Mouse (Mus musculus) ES-CJ7 (cell line): ENCODE measurements around the gene Rab14.

Experiments
- DNase-seq: peaks from one replicate; pipeline ENCODE4 v3.0.0; 2011; ENCODE audit warnings: low read depth, low spot score

The Rab14 gene

DNA sequence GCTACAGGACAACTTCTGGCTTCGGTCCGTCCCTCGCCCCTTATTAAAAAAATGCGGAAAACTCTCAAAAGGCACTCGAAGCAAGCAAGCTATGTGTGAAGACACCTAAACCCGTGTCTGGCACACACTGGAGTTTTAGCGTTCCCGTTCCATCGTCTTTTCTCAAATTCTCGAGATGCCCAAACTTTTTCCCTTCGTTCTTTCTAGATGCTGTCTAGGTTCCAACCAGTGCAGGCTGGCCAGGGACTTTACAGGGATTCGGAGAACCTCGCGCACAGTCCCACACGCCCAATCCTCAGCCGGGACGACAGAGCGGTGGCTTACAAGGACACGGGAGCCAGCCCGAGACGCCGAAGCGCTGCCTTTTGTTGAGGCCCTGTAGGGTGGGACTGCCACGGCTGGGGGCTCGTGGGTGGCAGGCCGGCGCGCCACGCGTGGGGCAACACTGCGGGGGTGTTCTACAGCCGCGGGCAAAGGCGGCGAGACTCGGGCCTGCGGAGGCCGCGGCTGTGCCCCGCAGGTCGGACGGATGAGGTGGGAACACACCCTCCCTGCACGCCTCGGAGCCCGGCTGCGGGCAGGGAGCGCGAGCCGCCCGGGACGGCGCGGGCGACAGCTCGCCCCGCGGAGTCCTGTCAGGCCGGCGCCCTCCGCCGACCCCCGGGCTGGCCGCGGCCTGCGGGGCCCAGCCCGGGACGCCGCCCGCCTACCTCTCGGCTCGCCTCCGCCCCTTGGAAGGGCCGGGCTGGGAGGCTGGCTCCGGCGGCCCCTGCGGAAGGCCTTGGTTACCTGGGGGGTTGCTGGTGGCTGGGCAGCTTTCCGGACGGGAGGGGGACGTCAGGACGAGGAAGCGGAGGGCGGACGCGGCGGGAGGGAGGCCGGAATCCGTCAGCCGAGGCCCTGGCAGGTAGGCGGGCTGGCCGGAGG, 686 bp downstream of the Rab14 start:
- DNase-seq = peak; percentile 37

DNA sequence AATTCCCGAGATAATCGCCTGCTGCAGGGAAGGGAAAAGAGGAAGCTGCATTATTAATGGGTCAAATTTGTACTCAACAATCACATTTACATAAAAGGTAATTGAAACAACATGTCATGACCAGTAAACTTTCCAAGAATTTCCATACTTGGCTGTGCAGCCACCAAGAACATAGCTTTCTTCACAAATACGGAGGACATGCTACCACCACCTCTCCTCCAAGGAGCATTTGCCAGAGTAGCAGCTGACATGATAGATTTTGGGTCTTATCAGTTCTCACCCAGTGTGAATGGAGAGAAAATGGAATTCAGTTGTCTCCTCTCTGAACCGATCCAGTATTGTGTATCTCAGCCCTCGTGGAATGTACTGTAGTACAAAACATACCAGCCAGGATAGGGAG, 1.4 kb downstream of the Rab14 start:
- DNase-seq = no peak

DNA sequence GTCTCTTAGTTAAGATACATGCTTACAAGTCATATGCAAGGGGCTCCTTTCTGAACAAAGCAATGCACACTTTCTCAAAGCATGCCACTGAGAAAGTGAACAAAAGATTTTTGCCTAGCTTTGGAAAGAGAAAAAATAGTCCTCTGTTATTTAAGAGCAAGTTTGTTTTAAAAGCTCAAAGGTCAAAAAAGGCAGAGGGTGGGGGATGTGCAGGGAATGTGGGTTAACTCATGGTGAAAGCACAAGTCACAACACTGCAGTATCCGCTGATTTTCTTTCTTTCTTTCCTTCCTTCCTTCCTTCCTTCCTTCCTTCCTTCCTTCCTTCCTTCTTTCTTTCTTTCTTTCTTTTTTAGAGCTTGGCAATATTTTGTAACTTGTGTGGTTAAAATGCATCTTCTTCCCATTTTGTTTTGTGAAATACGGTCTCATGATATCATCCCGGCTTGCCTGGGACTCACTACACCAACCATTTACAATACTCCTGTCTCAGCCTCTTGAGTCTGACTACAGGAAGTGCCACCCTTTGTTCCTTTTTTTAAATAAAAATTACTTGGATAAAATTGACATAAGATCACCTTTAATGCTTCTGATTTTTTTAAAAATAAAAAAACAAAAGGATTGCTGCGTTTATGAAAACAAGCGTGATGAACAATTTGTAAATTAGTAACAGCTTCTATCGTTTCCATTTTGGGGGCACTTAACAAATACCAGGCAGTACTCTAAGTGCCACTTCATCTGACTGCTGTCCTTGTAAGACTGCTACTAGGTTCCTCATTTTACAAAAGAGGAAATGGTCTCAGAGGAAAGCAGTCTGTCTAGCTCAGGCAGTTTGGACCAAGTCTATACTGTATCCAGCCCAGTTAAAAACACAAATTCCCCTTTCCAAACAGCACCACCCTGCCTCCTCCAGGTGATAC, 5.0 kb downstream of the Rab14 start:
- no peak for DNase-seq

DNA sequence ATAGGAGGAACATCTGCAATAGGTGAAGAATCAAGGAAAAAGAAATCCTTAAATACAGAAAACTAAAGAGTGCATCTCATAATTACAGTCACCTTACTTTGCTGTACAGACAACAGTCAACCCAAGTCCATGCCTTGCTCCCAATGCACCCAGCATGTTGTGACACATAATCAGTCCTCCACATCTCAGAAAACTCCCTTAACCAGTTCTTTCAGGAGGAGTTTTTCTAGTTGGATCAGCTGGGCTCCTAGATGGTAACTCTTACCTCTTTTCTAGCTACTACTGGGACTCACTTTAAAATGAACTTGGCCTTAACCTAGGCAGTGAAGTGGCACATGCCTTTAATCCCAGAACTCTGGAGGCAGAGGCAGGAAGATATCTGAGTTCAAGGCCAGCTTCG, 6.9 kb downstream of the Rab14 start:
- DNase-seq = no peak

DNA sequence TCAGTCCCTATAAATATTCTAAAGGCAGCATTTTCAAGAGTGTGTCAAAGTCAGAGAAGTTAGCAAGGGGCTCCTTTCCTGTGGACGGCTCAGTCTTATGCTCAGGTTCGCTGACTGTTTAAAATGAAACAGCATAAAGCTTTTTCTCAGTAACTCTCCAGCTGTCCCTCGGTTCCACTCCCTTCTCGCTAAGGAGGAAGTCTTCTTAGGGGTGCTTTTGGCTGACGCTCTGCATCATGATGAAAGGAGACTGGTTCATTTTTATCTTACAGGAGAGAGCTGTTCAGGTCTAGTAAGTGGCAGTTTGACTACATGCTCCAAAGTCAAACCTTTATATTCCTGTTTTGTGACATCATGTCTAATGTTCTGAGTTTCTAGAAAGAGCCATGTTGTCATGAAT, 12.0 kb downstream of the Rab14 start:
- DNase-seq = no peak

DNA sequence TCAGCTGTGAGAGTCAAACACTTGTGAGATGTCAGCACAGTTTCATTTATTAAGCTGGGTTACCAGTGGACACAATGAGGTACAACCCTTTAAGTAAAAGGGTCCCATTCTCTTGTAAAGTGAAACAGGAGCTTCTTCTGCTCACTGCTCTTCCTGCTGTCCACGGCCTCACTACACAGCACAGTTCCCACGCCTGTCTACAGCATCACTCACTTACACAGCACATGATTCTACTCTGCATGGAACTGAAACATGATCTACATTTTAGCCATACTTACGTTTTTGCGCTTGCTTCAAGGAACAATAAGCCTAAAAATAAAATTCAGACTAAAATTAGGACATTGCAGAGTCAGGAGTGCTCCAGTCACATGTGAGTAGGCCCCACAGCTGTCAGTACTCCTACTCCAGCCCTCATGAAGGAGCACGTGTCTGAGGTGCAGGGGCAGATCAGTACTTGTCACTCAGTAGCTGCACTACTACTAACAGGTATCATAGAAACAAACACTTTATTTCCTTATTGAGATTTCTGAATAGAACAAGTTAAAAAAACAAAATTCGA, 17.7 kb downstream of the Rab14 start:
- no peak for DNase-seq

DNA sequence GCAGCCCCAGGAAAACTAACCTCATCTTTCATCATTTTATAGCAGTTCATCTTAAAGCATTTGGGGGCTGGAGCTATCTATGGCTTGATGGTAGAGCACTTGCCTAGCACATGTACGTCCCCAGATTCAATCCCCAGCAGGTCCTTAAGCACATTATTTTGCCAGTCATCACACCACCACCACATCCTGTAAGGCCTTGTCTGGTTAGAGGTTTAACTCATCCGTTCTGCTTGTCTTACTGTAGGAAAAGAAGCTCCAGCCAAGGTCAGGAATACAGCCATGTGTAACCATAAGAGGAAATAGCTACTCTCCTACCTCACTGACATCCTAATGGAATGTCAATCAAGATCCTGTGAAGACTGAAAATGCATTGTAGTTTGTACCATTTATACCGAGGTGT, 22.8 kb downstream of the Rab14 start:
- DNase-seq = no peak

DNA sequence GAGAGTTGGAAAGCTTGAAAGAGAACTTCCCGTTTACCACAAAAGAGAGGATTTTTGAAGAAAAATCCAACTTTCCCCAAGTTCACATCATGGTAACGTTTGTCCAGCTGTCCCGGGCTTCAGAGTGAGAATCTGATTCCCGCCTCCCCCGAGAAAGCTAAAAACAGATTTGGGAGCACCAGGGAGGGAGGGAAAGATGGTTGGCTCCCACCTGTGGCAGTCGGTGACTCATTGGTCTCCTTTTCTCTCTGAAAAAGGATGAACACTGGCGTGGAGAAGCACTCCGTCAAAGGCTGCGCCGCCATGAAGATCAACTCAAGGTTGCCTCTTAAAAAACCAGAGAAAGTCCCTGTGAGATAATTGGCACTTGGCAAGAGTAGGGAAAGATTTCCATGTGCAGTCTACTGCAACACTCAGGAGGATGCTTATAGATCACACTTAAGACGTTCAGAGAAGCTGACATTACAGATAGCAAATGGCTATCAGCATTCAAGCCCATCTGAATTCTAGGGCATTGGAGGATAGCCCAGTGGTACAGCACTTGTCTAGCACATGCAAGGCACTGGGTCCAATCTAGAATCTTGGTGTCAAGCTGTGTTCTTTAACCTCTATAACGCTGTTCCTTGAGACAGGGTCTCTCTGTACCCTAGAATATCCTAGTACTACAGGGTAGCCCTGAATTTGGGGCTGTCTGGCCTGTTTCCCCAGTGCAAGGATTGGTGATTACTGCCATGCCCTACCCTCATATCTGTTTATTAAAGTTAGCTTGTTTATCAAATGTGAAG, 25.4 kb downstream of the Rab14 start:
- no peak for DNase-seq

DNA sequence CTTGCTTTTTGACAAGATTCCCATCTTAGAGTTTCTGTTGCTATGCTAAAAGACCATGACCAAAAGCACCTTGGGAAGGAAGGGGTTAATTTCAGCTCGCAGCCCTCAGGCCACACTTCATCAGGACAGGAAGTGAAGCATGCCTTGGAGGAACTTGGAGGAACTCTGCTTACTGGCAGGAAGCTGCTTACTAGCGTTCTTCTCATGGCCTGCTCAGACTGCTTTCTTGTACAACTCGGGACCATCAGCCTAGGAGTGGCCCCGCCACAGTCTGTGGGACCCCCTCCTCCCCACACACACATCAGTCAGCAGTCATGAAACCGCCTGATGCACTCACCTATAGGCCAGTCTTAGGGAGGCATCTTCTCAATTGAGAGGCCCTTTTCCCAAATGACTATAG, 26.8 kb downstream of the Rab14 start:
- no peak for DNase-seq

DNA sequence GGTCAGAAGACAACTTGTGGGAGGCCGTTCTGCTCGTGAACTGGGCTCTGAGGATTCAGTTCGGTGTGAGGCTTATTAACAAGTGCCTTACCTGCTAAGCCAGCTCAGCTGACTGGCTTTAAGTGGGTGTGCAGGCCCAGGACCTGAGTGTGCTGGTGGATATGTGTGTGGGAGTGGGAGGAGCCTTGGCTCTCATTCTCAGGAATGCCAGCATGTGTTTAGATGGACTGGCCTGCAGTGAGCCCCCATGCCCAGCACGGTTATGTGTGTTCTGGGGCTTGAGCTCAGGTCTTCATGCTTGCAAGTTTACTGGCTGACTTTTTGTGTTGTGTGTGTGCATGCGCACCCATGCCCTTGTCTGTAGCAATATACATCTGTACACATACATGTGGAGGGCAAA, 27.3 kb downstream of the Rab14 start:
- no peak for DNase-seq

DNA sequence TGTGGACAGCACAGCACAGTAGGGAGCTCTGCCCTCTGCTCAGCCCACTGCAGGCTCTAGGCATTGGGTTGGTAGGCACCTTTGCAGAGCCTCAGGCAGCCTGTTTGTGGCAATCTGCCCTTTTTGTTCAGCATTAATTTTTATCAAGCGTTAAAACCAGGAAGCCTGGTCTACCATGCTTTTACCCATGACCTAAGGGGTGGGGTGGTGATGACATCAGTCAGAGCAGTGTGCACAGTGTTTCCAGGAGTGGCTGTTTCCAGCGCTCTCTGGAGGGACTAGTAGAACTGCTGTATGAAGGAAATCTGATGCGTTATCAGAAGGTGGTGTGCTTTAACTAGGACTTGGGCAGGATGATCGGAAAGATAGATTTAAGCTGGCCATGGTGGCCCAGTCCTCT, 28.7 kb downstream of the Rab14 start:
- DNase-seq = no peak

DNA sequence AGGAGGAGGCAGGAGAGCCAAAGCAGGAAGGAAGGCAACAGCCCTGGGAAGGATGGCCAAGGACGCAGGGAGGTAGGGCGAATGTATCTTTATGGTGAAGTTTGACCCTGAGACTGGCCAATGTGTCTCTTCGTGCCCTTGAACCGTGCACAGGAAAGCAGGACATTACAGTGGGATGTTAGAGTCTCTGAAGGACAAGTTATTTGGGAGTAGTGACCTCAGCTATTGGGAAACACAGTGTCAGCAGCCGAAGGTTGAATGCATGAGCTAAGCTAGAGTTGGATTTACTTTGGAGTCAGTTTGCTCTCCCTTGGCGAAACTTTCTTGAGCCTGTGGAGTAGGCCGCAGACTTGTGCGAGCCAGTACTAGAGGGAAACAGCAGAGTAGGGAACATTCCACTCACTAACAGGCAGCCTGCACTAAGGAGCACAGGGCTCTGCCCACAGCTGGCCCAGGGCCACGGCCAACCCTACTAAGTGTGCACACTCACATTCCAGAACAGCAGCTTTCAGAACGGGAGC, 29.5 kb downstream of the Rab14 start:
- no peak for DNase-seq

DNA sequence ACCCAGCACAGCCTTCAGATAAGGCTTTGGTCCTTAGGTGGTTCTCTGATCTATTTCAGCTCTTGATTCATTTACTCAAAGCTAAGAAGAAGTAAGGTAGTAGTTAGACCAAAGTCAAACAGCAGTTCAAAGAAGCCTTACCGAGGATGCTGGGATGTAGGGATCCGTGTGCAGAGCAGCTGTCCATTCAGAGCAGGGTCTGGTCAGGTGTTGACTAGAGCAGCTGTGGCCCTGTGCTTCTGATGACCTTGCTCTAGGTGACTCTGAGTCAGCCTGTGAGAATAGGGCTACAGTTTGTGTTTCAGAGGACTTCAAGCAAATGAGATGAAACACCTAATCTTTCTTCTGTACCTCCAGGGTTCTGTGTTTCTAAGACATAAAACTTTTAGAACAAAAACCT, 31.5 kb downstream of the Rab14 start:
- DNase-seq = no peak

DNA sequence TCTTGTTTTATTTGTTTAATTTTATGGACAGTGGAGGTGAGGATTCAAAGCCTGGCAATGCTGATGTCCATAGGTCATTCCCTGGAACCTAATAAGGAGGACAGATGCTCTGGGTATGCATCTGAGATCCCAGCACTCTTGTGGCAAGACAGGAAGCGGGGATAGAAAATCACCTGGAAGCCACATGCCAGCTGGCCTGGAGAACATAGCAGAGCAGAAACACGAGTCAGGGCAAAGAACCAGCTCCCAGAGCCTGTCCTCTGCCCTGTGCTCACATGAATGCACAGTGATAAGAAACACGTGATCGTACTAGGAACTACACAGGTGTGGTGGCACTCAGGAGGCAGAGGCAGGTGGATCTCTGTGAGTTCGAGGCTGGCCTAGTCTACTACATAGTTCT, 34.1 kb downstream of the Rab14 start:
- no peak for DNase-seq

DNA sequence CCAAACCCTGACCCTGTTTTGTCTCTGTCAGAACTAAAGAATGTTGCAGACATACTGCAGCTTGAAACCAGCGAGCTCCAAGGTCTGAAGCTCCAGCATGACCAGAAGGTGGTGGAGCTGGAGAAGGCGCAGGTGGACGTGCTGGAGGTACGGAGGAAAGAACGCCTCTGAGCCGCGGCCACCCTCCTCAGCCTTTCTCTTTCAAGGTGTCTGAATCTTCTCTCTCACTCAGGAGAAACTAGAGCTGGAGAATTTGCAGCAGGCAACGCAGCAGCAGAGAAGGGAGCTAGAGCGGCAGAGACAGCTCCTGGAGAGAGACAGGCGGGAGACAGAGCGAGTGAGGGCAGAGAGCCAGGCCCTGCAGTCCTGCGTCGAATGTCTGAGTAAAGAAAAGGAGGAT, 35.5 kb downstream of the Rab14 start:
- DNase-seq = no peak

DNA sequence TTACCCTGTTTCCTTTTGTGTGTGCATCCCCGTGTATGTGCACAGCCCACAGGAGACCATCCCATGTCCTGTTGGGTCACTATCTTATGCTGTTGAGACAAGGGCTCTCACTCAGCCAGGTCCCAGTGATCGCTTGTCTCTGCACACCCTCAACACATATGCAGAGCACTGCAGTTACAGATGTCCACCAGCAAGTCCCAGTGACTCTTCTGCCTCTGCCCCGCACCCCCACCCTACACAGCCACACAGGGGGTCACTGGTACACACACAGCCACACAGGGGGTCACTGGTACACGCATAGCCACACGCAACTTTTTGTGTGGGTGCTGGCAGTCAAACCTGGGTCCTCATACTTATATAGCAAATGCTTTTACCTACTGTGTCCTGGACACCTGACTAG, 37.5 kb downstream of the Rab14 start:
- no peak for DNase-seq

DNA sequence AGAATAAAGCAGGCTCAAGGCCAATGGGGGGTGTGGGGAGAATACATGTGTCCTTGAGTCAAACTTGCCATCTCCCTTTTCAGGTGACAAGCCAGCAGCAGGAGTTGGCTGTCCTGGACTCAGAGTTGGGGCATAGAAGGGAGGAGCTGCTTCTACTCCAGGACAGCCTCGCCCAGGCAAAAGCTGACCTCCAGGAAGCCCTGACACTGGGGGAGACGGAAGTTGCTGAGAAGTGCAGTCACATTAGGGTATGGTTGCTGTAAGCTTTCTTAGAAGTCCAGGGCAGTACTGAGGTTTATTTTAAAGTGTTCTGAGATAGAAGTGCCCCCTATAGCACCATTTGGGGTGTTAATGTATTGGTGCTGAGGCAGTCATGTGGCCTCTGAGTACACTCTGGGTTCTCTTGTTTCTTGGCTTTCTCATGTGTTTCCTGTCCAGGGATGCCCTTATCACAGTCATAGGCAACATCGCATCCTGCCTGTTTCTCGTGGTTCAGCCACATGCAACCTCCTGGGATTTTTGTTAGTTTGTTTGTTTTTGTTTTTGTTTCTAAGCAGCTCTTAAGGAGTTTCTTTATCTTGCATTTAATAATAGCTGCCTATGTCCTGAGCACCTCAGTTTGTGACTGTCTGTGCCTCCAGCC, 39.0 kb downstream of the Rab14 start:
- DNase-seq = no peak

DNA sequence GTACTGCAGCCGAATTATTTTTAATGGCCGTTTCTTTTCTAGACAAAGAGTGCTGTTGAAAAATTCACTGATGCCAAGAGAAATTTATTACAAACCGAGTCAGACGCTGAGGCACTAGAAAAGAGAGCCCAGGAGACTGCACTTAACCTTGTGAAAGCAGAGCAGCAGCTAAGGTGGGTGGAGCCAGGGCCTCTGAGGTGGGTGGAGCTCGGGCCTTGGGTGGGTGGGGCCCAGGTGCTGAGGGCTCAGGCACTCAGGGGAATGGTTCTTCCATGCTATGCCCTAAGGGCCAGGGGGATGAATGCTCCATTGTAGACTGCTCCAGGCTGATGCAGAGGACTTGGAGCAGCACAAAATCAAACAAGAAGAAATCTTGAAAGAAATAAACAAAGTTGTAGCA, 40.7 kb downstream of the Rab14 start:
- peak; percentile 62 for DNase-seq

DNA sequence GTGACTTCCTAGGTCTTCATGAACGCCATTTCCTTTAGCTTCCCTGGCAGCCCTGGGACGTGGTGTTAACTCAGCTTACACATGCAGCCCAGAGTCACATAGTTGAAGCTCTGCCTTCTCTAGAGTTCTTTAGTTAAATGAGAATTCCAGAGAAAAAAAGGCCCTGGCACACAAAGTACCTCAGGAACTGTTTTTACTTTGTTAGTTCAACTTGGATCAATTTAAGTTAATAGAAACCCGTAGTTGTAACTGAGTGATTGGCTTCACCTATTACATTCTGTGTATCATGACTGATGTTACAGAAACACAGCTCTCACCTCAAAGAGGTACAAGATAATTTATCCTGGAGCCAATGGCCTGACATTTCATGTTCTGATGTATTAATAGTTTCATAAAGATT, 42.6 kb downstream of the Rab14 start:
- DNase-seq = no peak

DNA sequence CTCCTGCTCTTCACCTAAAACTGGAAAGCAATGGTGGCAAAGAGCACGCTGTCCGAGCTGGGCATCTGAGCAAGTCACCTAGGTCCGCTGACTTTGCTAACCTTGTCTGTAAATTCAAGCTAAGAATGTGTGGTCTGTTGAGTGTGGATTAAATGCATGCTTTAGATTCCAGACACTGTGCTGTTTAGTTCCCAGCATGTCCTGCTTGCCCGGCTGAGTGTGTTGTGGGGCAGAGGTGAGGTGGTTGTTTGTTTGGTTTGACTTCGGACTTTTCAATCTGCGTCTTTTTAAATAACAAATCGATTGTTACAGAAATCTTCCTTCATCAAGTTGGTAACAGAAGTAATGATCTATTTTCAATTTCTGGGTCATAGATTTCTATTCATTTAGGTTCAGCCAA, 43.1 kb downstream of the Rab14 start:
- DNase-seq = no peak

DNA sequence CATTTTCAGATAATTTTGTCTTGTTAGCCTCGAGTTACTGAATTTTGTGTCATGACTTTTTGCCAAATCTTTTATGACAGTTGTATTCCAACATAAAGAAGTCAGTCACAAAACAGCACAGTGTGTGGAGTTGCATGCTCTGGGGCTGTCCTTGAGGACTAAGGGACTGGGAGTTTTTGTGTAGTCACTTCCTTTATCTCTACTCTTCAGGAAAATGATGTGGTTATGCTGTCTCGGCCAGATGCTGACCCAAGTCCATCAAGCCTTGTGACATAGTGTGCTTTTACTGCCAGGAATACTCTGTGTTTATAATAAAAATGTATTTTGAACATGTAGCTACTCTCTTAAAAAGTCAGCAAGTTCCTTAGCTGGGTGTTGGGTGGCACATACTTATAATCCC, 43.9 kb downstream of the Rab14 start:
- DNase-seq = no peak
